Mouse (Mus musculus): ENCODE measurements around the gene Fcrlb. TPM values are rescaled to one million over a fixed set of nuclear protein-coding genes. Genes with fewer than 3 reads are reported as not detected.

The Fcrlb gene
- total RNA-seq, 2 experiments from 2014 or later = 0.97 to 0.98 TPM

- no peak for TF ChIP-seq CTCF (IDR thresholded peaks at IDR 0.05)
- intact Hi-C loops (cut with DNase I) = no loop called here
- no peak overlapping the region for H3K4me3 ChIP-seq
- H3K27ac ChIP-seq = no peak overlapping the region
- DNase-seq (ENCODE audit: extremely low spot score in 1 of 2, low spot score in 2 of 2) = no peak
These were observed 47.3 kb downstream of the Fcrlb start for GRCm38 (mm10) chr1:170865406-170865805.

GRCm38 (mm10) chr1:170864754-170865153 is 48.0 kb downstream of the Fcrlb start:
- intact Hi-C loops (cut with DNase I) = no loop called here
- Histone ChIP-seq H3K4me3 (no peak overlapping the region), H3K27ac (no peak overlapping the region)
- TF ChIP-seq CTCF (IDR thresholded peaks at IDR 0.05) = no peak
- no peak for DNase-seq (ENCODE audit: extremely low spot score in 1 of 2, low spot score in 2 of 2)

DNA sequence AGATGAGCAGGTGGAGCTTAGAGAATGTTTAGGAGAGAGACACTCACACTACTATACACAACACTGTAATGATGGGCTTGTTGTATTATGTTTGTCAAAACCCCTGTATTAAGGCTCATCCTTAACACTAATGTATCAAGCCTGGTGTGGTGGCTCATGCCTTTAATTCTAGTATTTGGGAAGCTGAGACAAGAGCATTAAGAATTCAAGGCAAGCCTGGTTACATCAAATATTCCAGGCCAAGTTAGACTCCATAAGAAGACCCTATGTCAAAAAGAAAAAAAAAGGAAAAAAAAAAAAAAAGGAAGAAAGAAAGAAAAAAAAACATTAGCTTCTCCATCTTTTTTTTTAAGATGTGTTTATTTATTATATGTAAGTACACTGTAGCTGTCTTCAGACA is 48.5 kb downstream of the Fcrlb start:
- Histone ChIP-seq H3K4me3 (no peak overlapping the region), H3K27ac (no peak overlapping the region)
- DNase-seq (ENCODE audit: extremely low spot score in 1 of 2, low spot score in 2 of 2) = no peak
- intact Hi-C loops (cut with DNase I) = no loop called here
- TF ChIP-seq CTCF (IDR thresholded peaks at IDR 0.05) = no peak

GRCm38 (mm10) chr1:170863033-170863432 is 49.7 kb downstream of the Fcrlb start:
- intact Hi-C loops (cut with DNase I) = no loop called here
- Histone ChIP-seq H3K4me3 (no peak overlapping the region), H3K27ac (no peak overlapping the region)
- no peak for TF ChIP-seq CTCF (IDR thresholded peaks at IDR 0.05)
- no peak for DNase-seq (ENCODE audit: extremely low spot score in 1 of 2, low spot score in 2 of 2)

DNA sequence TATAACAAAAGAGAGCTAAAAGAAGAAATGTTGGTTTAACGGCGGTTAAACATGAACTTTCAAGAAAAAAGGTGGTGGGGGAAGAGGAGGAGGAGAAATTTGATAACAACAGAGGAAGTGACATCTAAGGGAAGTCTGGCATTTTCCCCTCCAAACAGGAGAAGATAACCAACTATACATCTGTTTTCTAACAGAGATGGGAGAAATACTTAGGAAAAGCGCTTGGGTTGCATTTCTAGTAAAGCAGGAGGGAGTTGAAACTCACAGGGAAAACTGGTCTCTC is 50.4 kb downstream of the Fcrlb start:
- intact Hi-C loops (cut with DNase I) = no loop called here
- no peak for TF ChIP-seq CTCF (IDR thresholded peaks at IDR 0.05)
- no peak overlapping the region for H3K4me3 ChIP-seq
- DNase-seq (ENCODE audit: extremely low spot score in 1 of 2, low spot score in 2 of 2) = no peak
- no peak overlapping the region for H3K27ac ChIP-seq

GRCm38 (mm10) chr1:170861671-170862434 is 50.9 kb downstream of the Fcrlb start:
- intact Hi-C loops (cut with DNase I) = no loop called here
- DNase-seq (ENCODE audit: extremely low spot score in 1 of 2, low spot score in 2 of 2) = no peak
- TF ChIP-seq CTCF (IDR thresholded peaks at IDR 0.05) = no peak
- no peak overlapping the region for H3K4me3 ChIP-seq
- H3K27ac ChIP-seq = no peak overlapping the region

GRCm38 (mm10) chr1:170858872-170859271 is 53.9 kb downstream of the Fcrlb start:
- no peak for DNase-seq (ENCODE audit: extremely low spot score in 1 of 2, low spot score in 2 of 2)
- intact Hi-C loops (cut with DNase I) = no loop called here
- Histone ChIP-seq H3K27ac (no peak overlapping the region), H3K4me3 (no peak overlapping the region)
- no peak for TF ChIP-seq CTCF (IDR thresholded peaks at IDR 0.05)

GRCm38 (mm10) chr1:170857369-170857768 is 55.4 kb downstream of the Fcrlb start:
- no peak for TF ChIP-seq CTCF (IDR thresholded peaks at IDR 0.05)
- intact Hi-C loops (cut with DNase I) = no loop called here
- Histone ChIP-seq H3K27ac (peak overlapping the region; percentile 75), H3K4me3 (no peak overlapping the region)
- DNase-seq (ENCODE audit: extremely low spot score in 1 of 2, low spot score in 2 of 2) = peak in 1 of 2 experiments; percentile 41

Other genes starting within 250 kb of the Fcrlb start
- gene Atf6, start 45.2 kb downstream of the Fcrlb start, total RNA-seq (2021) = 10 to 100 TPM; 52.7 to 59.5 TPM
- under 1 TPM; 0.45 to 0.58 TPM for gene Gm26620, start 27.9 kb downstream of the Fcrlb start, total RNA-seq (2021)
- 10 to 100 TPM; 14.3 to 15.5 TPM for gene Dusp12, start 27.4 kb downstream of the Fcrlb start, total RNA-seq (2021)
- gene Fcrla, start 14.6 kb upstream of the Fcrlb start, total RNA-seq (2021) = not detected
- 1 to 10 TPM; 4.7 to 5.0 TPM for gene Fcgr2b, start 63.6 kb upstream of the Fcrlb start, total RNA-seq (2021)
- under 1 TPM in 1 of 2 experiments, not detected in 1; 0.36 TPM for gene Fcgr4, start 106.0 kb upstream of the Fcrlb start, total RNA-seq (2021)
- gene Fcgr3, start 152.0 kb upstream of the Fcrlb start, total RNA-seq (2021) = 10 to 100 TPM; 11.6 to 14.3 TPM
- gene Cfap126, start 201.0 kb upstream of the Fcrlb start, total RNA-seq (2021) = 1 to 10 TPM in 1 of 2 experiments, not detected in 1; 1.5 TPM
- 100 to 1,000 TPM; 194 to 195 TPM for gene Sdhc, start 237.7 kb upstream of the Fcrlb start, total RNA-seq (2021)
- not detected for gene Mpz, start 237.8 kb upstream of the Fcrlb start, total RNA-seq (2021)

All from left cerebral cortex, adult 2 months (tissue).